Mouse (Mus musculus): Measurements from ENCODE around the gene Gpc4. TPM values are rescaled to one million over a fixed set of nuclear protein-coding genes. Genes with fewer than 3 reads are reported as not detected.

Gpc4 gene
- 10 to 100 TPM; 20.8 to 23.0 TPM for total RNA-seq (2021)

DNA sequence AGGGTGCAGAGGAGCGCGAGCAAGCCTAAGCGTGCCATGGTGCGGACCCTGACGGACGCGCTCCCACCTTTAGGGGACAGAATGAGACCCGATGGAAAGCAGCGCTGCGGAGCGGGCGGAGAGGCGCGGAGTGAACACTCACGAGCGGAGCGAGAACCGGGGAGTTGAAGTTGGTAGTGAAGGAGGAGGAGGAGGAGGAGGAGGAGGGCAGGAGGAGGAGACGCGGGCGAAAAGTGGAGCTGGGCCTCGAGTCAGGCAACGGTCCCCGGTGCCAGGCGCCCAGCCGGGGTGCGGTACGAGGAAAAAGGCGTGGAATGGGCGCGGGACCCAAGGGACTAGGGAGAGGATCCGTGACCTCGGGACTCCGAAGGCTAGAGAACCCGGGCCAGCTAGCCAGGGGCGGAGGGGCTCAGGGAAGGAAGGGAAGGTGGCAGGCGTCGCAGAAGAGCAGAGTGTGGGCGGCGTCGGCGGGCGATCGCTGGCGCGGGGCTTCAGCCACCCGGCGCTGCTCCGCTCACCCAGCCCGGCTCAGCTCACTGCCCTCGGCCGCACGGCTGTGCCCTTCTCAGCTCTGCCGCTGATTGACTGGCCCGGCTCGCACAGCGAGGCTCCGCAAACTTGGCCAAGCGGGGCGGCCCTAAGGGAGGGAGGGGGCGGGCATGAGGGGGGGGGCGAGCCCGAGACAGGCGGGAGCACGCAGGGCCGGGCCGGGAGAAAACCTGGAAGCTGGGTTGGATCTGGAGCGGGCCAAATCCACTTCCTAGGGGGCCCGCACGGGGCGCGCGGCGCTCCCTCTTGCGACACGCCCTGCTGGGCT lies at the start of gene Gpc4:
Gene Gpc4 (minus strand): TSS at position 515 of the 817 bp plus-strand sequence.
- peak; percentile 47 to 48 for DNase-seq (ENCODE audit: low spot score in 2 of 2)
- intact Hi-C loops (cut with DNase I) = no loop called here

- intact Hi-C loops (cut with DNase I) = no loop called here
- no peak for DNase-seq (ENCODE audit: low spot score in 2 of 2)
These were observed 47.8 kb upstream of the Gpc4 start for GRCm38 (mm10) chrX:52212846-52213245.

- intact Hi-C loops (cut with DNase I) = no loop called here
- DNase-seq (ENCODE audit: low spot score in 2 of 2) = no peak
These were observed 34.8 kb upstream of the Gpc4 start for GRCm38 (mm10) chrX:52199836-52200235.

GRCm38 (mm10) chrX:52193311-52193968 lies 28.4 kb upstream of the Gpc4 start:
- intact Hi-C loops (cut with DNase I) = no loop called here
- no peak for DNase-seq (ENCODE audit: low spot score in 2 of 2)

DNA sequence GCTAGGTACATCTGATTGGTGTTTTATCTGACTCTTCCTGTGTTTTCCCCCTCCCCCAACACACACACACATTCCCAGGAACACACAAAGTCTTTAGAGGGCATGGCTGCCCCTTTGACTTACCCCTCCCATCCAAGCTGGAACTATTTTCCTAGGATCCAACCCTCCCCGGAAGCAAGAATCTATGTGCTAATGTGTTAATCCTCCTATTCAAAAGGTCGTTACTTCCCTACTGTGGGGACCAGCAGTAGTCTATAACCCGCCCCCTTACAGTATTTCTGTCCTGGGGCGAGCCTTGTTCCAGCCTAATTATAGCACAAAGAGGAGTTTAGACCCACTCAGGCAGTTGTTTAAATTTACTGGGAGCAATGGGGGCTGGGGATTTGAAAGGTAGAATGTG lies 24.0 kb upstream of the Gpc4 start:
- no peak for DNase-seq (ENCODE audit: low spot score in 2 of 2)
- intact Hi-C loops (cut with DNase I) = loop anchor here (10.0 kb wide), 1 partner anchor 156 kb away; no protein-coding TSS in a partner anchor

GRCm38 (mm10) chrX:52183551-52184442 lies 18.7 kb upstream of the Gpc4 start:
- intact Hi-C loops (cut with DNase I) = loop anchor here (10.0 kb wide), 1 partner anchor 161 kb away; no protein-coding TSS in a partner anchor
- no peak for DNase-seq (ENCODE audit: low spot score in 2 of 2)

DNA sequence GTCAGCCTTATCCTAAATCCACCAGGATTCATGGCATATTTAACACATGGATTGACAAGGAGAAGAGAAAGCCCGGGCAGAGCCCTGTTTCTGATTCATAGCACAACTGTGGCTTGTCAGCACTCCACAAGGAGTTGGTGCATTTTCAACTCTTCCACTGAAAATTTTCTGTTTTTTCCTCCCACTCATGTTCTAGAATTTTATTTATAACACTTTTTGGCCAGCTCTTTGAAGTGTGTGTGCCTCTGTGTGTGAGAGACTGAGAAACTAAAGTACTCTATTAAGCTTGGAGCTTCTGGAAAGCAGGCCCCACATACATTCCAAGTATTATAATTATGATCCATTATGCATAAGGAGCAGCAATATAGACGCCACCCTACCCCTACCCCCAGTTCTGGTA lies 16.3 kb upstream of the Gpc4 start:
- intact Hi-C loops (cut with DNase I) = loop anchor here (10.0 kb wide), 1 partner anchor 163 kb away; no protein-coding TSS in a partner anchor
- DNase-seq (ENCODE audit: low spot score in 2 of 2) = no peak

GRCm38 (mm10) chrX:52177067-52177466 lies 12.0 kb upstream of the Gpc4 start:
- DNase-seq (ENCODE audit: low spot score in 2 of 2) = no peak
- intact Hi-C loops (cut with DNase I) = no loop called here

DNA sequence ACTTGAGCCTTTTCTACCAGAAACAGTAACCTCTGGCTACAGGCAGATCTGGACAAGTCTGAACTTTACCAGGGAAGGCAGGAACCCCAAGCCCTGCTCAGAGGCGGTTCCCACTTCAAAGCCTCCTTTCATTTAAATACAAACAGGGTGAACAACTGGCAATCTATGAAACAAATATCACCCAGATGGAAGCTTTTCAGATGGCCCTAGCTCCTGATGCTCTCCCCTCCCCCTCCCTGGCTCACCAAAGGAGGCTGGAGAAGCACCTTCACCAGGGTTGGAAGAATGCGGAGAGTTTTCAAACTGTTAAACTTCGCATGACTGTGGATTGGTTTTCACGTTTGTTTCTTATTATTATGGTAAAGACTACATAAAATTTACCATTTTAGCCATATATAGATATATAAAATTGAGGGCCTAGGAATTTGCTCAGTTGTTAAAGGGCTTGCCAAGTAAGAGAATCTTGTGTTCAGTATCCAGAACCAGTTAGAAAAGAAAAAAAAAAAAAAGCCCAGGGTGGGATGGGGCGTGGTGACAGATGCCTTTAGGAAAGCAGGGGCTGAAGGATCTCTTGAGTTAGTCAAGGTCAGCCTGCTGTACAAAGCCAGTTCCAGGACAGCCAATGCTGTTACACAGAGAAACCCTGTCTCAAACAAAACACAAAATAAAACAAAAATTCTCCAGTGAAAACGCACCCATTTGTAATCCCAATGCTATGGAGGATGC lies 2.6 kb upstream of the Gpc4 start:
- no peak for DNase-seq (ENCODE audit: low spot score in 2 of 2)
- intact Hi-C loops (cut with DNase I) = no loop called here

DNA sequence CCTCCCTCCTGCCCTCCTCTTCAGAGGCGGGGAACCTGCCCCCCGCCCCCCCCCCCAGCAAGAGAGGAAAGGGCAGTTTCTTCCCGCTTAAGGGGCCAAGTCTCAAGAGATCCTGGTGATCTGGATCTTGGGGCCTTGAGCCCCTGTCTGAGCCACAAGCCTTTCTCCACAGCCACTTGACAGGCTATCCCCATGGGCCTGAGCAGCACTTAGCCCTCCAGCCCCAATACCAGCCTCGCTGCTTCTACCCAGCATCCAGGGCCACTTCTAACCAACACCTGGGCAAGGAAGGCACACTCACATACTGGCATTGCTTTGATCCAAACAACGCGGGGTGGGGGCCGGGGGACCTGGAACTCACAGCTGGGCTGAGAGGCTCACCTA lies 495 bp upstream of the Gpc4 start:
- no peak for DNase-seq (ENCODE audit: low spot score in 2 of 2)
- intact Hi-C loops (cut with DNase I) = no loop called here

GRCm38 (mm10) chrX:52164134-52164737 lies 816 bp downstream of the Gpc4 start:
- intact Hi-C loops (cut with DNase I) = no loop called here
- no peak for DNase-seq (ENCODE audit: low spot score in 2 of 2)

DNA sequence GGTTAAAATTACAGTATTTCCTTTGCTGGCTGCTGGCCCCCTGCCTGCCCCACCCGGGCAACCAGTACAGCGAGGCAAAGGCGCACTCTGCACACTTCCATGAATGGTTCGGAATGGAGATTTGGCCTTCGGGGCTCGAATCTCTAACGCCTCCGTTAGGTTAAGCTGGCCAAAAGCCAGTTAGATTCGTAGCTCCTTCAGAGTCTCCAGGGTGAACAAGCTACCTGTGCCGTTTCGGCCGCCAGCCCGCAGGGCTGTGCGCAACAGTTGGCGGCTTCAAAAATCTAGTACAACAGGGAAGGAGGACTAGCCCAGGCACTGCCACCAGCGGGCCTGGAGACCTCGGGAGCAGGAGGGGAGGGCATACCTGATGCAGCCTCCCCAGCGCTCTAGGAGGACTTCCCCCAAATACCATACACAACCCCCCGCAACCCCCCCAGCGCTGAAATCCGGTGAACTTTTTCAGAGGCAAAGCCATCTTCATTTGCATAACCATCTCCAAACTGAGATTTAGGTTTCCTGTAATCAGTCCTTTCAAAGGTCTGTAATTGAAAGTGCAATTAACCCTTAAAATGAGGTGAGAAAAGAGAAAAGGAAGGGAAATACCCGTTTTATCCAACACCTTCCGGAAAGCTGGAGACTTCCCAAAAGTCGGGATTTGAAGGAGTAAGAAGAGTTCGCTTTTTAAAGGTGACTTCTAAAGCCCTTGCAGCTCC lies 1.5 kb downstream of the Gpc4 start:
- no peak for DNase-seq (ENCODE audit: low spot score in 2 of 2)
- intact Hi-C loops (cut with DNase I) = no loop called here

DNA sequence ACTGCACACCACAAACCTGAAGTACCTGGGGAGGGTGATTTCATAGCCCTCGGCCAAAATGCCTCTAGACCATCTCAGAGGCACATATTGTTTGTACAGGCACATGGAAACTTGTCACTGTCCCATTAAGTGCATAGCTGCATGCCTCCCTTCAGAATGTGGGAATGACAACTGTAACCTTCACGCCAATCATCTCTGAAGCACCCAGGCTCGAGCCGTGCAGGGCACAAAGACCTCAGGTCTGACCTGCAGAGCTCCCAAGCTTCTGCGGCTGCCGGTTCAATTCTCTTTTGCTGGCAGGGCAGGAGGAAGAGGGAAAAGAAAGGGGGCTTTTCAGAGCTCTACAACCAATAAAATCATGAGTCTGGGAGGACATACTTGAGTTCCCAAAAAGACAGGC lies 2.3 kb downstream of the Gpc4 start:
- no peak for DNase-seq (ENCODE audit: low spot score in 2 of 2)
- intact Hi-C loops (cut with DNase I) = no loop called here

- intact Hi-C loops (cut with DNase I) = no loop called here
- no peak for DNase-seq (ENCODE audit: low spot score in 2 of 2)
These were observed 2.8 kb downstream of the Gpc4 start for GRCm38 (mm10) chrX:52162206-52162605.

GRCm38 (mm10) chrX:52159621-52160020 lies 5.4 kb downstream of the Gpc4 start:
- no peak for DNase-seq (ENCODE audit: low spot score in 2 of 2)
- intact Hi-C loops (cut with DNase I) = no loop called here

GRCm38 (mm10) chrX:52155408-52155953 lies 9.6 kb downstream of the Gpc4 start:
- DNase-seq (ENCODE audit: low spot score in 2 of 2) = no peak
- intact Hi-C loops (cut with DNase I) = no loop called here

GRCm38 (mm10) chrX:52154821-52155220 lies 10.2 kb downstream of the Gpc4 start:
- intact Hi-C loops (cut with DNase I) = no loop called here
- DNase-seq (ENCODE audit: low spot score in 2 of 2) = no peak

DNA sequence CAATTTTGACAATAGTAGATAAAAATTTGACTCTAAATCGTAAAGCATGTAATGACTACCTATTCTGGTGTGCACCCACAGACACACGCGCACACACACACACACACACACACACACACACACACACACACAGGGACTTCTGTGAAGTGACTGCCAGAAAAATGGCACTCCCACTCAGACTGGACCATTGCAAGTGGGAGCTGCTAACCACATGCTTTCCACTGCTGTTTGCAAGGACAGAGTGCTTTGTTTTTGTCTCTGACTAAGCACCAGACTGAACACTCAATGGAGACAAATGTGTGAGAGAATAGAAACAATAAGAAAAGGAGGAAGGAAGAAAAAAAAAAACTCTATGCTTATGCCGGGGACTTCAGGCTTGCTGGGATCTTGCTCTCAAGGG lies 11.6 kb downstream of the Gpc4 start:
- peak; percentile 12 to 25 for DNase-seq (ENCODE audit: low spot score in 2 of 2)
- intact Hi-C loops (cut with DNase I) = no loop called here
